Mouse (Mus musculus): Measurements from ENCODE around the gene Lrrc3b. TPM values are rescaled to one million over a fixed set of nuclear protein-coding genes. Genes with fewer than 3 reads are reported as not detected.
A peak's percentile ranks its signal among the peaks of the same experiment; 100 is the strongest.

Gene Lrrc3b
- 0.93 and 1.3 TPM in 2 replicates for polyA plus RNA-seq (2016; fragmentation: Nextera tagmentation; extraction: Ambion mirVana)

DNA sequence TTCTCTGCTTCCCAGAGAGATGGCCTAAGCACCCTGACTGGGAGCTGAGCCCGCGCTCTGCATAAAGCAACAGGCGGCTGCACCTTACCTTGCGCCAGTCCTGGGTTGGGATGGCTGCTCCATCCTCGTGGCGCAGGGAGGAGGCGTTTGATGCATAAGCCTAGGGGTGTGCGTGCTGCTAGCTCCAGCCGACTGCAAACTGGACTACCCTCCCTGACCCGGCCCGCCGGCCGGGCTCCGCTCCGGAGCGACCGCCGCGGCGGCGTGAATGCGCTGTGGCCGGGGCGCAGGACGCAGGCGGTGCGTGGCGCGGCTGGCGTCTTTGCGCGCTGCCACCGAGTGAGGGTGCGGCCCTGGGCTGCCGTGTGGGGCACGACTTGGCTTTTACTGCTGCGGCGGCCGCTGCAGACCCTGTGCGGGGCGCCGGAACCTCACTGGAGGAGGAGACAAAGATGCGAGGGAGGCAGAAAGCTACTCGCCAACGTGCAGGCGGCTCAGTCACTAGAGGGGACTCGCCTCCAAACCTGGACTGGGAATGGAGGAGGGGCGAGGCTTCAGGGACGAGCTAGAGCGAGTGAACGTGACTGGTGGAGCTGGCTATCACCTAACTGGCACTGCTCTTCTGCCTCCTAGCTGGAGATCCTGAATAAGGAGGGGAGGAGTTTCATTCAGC is at the start of gene Lrrc3b:
TSS of gene Lrrc3b (minus strand) at position 503 of the 673 bp plus-strand sequence.
- H3K27me3 ChIP-seq (ENCODE audit: low read depth, poor library complexity, severe bottlenecking): peaks cover 44% of the 10 kb centered on the region
- no peaks in the 10 kb centered on the region for H3K9me3 ChIP-seq (replicated peaks)
- peaks cover 18% of the 10 kb centered on the region for H3K4me1 ChIP-seq
- DNase-seq (ENCODE audit: low spot score): peak; percentile 66
- peak within 1 kb of the TSS; percentile 80 for H3K27ac ChIP-seq (replicated peaks)
- under 1% methylated on average over 41 of the region's 51 CpGs for WGBS
- H3K36me3 ChIP-seq: no peaks in the 10 kb centered on the region
- H3K4me3 ChIP-seq: peak within 1 kb of the TSS; percentile 72

DNA sequence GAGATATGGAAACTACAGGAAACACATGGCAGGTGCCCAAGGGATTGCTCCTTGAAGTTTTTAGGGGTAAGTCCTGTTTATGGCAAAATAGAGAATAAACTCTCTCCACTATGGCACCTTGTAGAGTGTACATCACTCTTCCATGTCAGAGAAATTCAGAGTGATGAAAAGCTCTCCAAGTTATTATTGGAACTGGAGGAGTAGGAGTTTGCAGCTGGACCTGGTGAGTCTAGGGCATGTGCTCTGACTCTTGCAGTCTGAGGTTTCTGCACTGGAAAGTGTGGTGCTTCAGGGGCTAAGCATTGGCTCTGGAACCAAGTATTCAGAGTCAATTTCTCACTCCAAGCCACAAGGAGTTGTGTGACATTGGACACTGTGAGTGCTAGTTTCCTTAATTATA is 38.9 kb upstream of the Lrrc3b start:
- H3K9me3 ChIP-seq (replicated peaks): no peaks in the 10 kb centered on the region
- DNase-seq (ENCODE audit: low spot score): no peak

DNA sequence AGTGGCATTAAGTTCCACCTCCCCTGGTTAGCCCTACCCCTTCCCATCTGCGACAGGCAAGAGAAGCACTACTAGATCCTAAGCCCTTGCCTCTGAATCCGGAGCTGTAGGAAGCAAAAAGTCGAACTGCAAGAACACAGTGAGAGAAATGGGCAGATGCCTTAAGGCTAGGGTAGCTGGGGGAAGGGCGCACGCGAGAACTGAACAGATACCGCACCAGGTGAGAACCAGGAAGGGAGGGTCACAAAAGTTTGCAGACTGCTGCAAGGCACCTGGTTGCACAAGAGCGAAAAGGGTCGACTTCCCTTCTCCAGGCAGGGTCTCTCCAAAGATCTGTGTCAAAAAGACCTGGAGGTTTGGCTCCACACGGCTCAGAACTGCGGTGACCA is 697 bp downstream of the Lrrc3b start:
- 0% methylated on average over 11 of the region's 11 CpGs for WGBS
- Histone ChIP-seq H3K4me3 (peak overlapping the region; percentile 72), H3K36me3 (no peaks in the 10 kb centered on the region), H3K4me1 (peaks cover 18% of the 10 kb centered on the region), H3K9me3 (replicated peaks) (no peaks in the 10 kb centered on the region), H3K27ac (replicated peaks) (peak overlapping the region; percentile 80; the same call in 1 of the 2 replicates), H3K27me3 (ENCODE audit: low read depth, poor library complexity, severe bottlenecking) (peaks cover 44% of the 10 kb centered on the region)
- DNase-seq (ENCODE audit: low spot score): peak; percentile 34

More for the DNA sequence above, 38.9 kb upstream of the Lrrc3b start:
- no peaks in the 10 kb centered on the region for H3K4me1 ChIP-seq
- no peaks in the 10 kb centered on the region for H3K27me3 ChIP-seq (ENCODE audit: low read depth, poor library complexity, severe bottlenecking)
- no peak overlapping the region for H3K4me3 ChIP-seq
- H3K36me3 ChIP-seq: no peaks in the 10 kb centered on the region
- H3K27ac ChIP-seq (replicated peaks): no peak overlapping the region

DNA sequence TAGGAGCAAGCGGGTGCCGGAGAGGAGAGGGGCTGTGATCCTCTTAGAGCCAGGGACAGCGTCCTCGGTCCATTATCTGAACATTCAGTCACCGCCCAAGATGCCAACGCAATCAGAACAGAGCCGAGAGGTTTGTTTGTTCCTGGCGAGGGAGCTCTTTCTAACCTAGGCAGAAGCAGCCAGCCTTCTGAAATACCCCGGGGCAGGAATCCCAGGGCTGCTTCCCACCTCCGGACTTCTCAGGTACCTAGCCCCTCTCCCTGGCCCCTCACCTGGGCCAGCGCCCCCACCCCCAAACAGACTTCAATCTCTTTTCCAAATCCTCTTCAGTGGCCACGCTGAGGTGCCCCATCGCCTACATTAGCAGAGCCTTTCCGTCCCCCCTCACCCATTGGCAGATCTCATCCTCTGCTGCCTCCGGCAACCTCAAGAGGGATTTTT is 1.3 kb downstream of the Lrrc3b start:
- 4% methylated on average over 15 of the region's 15 CpGs for WGBS
- Histone ChIP-seq H3K36me3 (no peaks in the 10 kb centered on the region), H3K27ac (replicated peaks) (no peak overlapping the region), H3K9me3 (replicated peaks) (no peaks in the 10 kb centered on the region), H3K4me1 (peaks cover 18% of the 10 kb centered on the region), H3K4me3 (peak overlapping the region; percentile 72), H3K27me3 (ENCODE audit: low read depth, poor library complexity, severe bottlenecking) (peaks cover 44% of the 10 kb centered on the region)
- peak; percentile 24 for DNase-seq (ENCODE audit: low spot score)

DNA sequence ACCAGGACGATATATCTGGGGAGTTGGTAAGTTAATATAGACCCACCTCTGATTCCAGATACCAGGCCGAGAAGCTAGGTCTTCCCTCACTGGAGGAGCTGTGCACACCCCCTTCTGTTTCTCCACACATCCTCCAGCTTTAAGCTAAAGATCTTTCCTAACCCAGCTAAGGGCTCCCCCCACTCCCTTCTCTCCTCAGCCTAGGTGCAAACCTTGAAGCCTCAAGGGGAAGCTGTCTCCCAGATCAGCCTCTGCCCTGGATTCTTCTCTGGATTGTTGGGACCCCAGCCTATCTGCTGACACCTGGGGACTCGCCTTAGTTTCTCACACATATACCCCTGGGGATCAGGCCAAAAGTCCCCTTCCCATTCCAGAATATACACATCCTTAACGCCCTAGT is 1.7 kb downstream of the Lrrc3b start:
- no peak for DNase-seq (ENCODE audit: low spot score)

DNA sequence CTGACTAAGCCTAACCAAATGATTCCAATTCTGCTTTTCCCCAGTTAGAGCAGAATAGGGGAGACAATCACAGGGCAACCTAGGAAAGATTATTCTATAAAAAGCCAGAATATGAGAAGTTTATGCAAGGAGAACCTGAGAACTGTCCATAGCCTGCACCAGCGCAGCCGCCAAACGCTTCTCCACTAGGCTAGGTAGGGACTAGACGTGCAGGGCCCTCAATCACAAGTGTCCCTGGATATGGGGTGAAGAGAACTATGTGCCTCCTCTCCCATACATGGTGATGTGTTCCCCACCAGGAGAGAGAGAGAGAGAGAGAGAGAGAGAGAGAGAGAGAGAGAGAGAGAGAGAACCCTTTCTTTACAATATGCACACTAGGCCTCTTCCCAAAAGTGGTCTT is 2.2 kb downstream of the Lrrc3b start:
- DNase-seq (ENCODE audit: low spot score): no peak
- Histone ChIP-seq H3K9me3 (replicated peaks) (no peaks in the 10 kb centered on the region), H3K4me3 (no peak overlapping the region), H3K27ac (replicated peaks) (no peak overlapping the region), H3K27me3 (ENCODE audit: low read depth, poor library complexity, severe bottlenecking) (peaks cover 44% of the 10 kb centered on the region), H3K36me3 (no peaks in the 10 kb centered on the region), H3K4me1 (peaks cover 18% of the 10 kb centered on the region)
- 91% methylated on average over 4 of the region's 4 CpGs for WGBS

More for the DNA sequence above, 1.7 kb downstream of the Lrrc3b start:
- peaks cover 44% of the 10 kb centered on the region for H3K27me3 ChIP-seq (ENCODE audit: low read depth, poor library complexity, severe bottlenecking)
- H3K36me3 ChIP-seq: no peaks in the 10 kb centered on the region
- WGBS: 48% methylated on average over 4 of the region's 4 CpGs
- H3K27ac ChIP-seq (replicated peaks): no peak overlapping the region
- H3K9me3 ChIP-seq (replicated peaks): no peaks in the 10 kb centered on the region
- H3K4me1 ChIP-seq: peaks cover 18% of the 10 kb centered on the region
- peak overlapping the region; percentile 72 for H3K4me3 ChIP-seq

DNA sequence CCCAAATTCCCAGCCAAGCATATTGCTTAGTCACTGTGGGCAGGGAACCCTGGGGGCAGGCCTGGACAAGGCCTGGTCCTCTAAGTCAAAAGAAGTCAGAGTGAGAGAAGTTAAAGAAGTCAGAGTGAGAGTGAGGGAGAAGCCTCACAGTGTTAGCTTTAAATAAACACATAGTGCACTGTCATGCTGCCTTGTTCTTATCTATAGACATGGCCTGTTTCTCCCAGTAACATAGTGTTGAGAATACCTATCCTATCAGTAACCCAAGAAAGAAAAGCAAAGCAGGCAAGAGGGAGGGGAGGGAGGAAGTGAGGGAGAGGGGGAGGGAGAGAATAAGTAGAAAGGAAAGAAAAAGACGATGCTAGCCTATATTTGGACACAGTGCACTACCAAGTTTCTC is 6.4 kb downstream of the Lrrc3b start:
- 70% methylated on average over 1 of the region's 1 CpGs for WGBS
- no peak overlapping the region for H3K27ac ChIP-seq (replicated peaks)
- H3K4me1 ChIP-seq: no peaks in the 10 kb centered on the region
- no peak for DNase-seq (ENCODE audit: low spot score)
- no peaks in the 10 kb centered on the region for H3K36me3 ChIP-seq
- H3K27me3 ChIP-seq (ENCODE audit: low read depth, poor library complexity, severe bottlenecking): peaks cover 16% of the 10 kb centered on the region
- H3K4me3 ChIP-seq: no peak overlapping the region
- H3K9me3 ChIP-seq (replicated peaks): no peaks in the 10 kb centered on the region

DNA sequence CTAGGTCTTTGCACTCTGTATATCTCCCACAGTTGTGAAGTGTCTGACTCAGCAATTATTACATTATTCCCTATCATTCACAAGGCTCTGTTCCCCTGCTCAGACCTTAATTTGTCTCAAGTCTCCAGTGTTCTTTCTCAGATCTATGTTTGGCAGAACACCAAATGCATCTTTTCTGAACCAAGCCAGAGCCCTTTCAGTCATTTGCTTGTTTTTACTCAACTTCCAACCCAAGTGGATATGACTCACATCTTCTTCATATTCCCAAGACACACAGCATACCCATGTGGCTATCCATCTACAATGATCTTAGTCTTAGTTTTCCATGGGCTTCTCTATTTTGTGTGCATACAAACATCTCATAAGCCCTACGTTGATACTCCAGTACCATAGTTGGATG is 17.2 kb downstream of the Lrrc3b start:
- H3K36me3 ChIP-seq: no peaks in the 10 kb centered on the region
- no peak overlapping the region for H3K27ac ChIP-seq (replicated peaks)
- no peaks in the 10 kb centered on the region for H3K4me1 ChIP-seq
- H3K27me3 ChIP-seq (ENCODE audit: low read depth, poor library complexity, severe bottlenecking): no peaks in the 10 kb centered on the region
- H3K9me3 ChIP-seq (replicated peaks): no peaks in the 10 kb centered on the region
- H3K4me3 ChIP-seq: no peak overlapping the region
- WGBS: 89% methylated on average over 1 of the region's 1 CpGs
- no peak for DNase-seq (ENCODE audit: low spot score)

DNA sequence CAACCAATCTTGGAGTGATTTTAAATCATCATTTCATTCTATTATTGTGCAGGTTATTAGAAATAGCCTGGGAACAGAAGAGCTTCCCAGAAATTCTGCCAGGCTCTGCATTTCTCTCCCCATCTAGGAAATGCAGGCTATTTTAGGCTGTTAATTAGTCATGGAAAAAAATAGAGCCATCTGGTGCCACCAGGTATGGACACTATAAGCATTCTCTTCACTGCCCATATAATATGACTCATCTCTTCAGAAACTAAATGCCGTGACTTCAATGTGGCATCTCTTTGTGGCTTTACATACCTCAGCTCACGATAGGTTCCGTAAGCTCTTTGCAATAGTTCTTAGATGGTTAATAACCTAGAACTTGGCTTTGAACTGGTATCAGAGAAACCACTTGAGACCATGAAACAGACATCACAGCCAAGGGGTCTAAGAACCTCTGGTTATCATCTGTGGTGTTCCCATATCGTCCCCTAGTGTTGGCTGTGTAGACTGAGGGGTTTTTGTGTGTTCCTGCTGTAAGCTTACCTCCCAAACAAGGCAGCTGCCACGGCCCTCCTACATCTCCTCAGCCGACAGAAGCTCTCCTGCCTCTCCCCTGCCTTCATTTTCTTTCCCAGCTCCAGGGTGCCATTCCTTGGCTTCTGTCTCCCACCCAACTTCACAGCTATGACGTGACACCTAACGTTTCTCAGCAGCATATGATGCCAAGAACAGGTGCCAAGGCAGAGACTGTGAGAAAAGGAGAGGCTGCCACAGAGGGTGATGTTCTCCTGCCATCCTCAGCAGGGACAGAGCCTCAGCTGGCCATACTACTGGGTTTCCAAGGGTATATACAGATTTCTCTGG is 27.9 kb downstream of the Lrrc3b start:
- no peaks in the 10 kb centered on the region for H3K36me3 ChIP-seq
- no peak overlapping the region for H3K27ac ChIP-seq (replicated peaks)
- no peaks in the 10 kb centered on the region for H3K9me3 ChIP-seq (replicated peaks)
- WGBS: 82% methylated on average over 8 of the region's 8 CpGs
- H3K4me3 ChIP-seq: no peak overlapping the region
- no peaks in the 10 kb centered on the region for H3K27me3 ChIP-seq (ENCODE audit: low read depth, poor library complexity, severe bottlenecking)
- H3K4me1 ChIP-seq: peaks cover 3% of the 10 kb centered on the region; the same call in 1 of the 2 replicates
- DNase-seq (ENCODE audit: low spot score): no peak

DNA sequence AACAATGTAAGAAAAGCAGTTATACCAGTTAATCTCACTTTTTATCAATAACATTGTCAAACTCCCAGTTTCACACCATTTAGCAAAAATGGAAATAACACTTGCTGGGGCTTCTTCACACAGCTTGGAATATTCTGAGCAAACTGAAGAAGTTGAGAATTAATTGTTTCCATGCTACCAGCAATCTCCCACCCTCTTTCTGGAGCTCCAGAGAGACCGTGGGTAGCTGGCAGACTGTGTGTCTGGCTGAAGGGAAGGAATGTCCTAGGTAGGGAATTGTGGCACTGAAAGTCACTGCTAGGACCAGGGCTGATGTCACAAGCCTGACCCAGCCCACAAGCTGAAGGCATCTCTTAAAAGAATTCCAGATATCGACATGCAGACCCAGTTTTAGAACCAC is 53.3 kb downstream of the Lrrc3b start:
- WGBS: 89% methylated on average over 2 of the region's 2 CpGs
- DNase-seq (ENCODE audit: low spot score): no peak
- Histone ChIP-seq H3K36me3 (no peaks in the 10 kb centered on the region), H3K27ac (replicated peaks) (no peak overlapping the region), H3K4me3 (no peak overlapping the region), H3K9me3 (replicated peaks) (no peaks in the 10 kb centered on the region), H3K4me1 (no peaks in the 10 kb centered on the region), H3K27me3 (ENCODE audit: low read depth, poor library complexity, severe bottlenecking) (no peaks in the 10 kb centered on the region)

DNA sequence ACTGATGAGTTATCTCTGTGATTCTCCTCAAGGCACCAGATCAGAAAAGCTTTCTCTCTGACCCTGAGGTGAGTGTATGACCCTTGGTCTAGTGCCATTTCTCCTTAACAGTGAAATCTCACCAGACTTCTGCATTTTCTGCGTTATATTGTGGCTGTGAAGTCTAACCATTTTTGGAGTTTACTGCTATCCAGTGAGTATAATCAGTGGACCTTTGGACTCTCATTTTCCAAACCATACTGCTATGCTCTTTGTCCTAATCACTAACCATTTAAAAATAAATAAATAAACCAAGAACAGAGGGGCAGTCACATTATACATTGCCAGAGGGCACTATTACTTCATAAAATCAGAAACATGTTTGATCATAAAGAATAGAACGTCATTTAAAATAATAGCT is 53.8 kb downstream of the Lrrc3b start:
- 93% methylated on average over 2 of the region's 2 CpGs for WGBS
- no peak overlapping the region for H3K27ac ChIP-seq (replicated peaks)
- H3K4me1 ChIP-seq: no peaks in the 10 kb centered on the region
- no peak overlapping the region for H3K4me3 ChIP-seq
- H3K9me3 ChIP-seq (replicated peaks): no peaks in the 10 kb centered on the region
- no peaks in the 10 kb centered on the region for H3K36me3 ChIP-seq
- no peaks in the 10 kb centered on the region for H3K27me3 ChIP-seq (ENCODE audit: low read depth, poor library complexity, severe bottlenecking)
- DNase-seq (ENCODE audit: low spot score): no peak

DNA sequence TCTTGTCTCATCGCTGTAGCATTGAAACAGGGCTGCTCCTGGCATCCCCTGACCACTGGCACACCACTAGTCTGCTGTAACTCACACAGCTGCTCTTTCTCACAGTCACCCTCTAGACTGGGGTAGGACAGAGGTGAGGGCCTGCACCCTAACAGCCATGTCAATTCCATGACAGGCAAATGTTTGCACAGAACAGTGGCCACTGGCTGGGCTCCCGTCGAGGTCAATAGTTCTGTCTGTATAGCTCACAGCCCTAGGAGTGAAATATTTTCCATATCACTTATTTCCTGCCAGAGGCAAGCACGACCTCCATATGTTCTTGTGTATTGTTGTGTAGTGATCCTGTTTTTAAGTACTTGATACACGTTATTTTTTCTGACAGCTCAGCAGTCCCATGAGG is 54.3 kb downstream of the Lrrc3b start:
- no peak for DNase-seq (ENCODE audit: low spot score)
- no peak overlapping the region for H3K4me3 ChIP-seq
- no peaks in the 10 kb centered on the region for H3K27me3 ChIP-seq (ENCODE audit: low read depth, poor library complexity, severe bottlenecking)
- no peaks in the 10 kb centered on the region for H3K4me1 ChIP-seq
- WGBS: 87% methylated on average over 5 of the region's 5 CpGs
- H3K36me3 ChIP-seq: no peaks in the 10 kb centered on the region
- no peaks in the 10 kb centered on the region for H3K9me3 ChIP-seq (replicated peaks)
- H3K27ac ChIP-seq (replicated peaks): no peak overlapping the region

DNA sequence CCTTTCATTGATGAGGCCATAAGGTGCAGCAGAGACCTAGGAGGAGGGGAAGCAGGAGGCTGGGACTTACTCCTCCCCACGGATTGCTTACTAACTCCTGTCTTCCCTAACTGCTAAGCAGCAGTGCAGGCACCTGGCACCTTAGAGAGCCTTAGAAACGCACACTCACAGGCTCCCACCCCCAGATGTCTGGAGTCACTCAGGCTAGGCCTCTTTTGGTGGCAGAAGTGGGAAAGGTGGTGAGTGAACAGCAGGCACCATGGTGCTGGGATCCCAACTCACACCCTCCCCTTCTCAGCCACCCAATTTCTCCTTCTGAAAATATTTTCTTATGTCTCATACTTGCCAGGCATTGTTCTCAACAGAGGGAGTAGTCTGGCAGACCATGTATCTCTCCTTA is 55.7 kb downstream of the Lrrc3b start:
- no peaks in the 10 kb centered on the region for H3K27me3 ChIP-seq (ENCODE audit: low read depth, poor library complexity, severe bottlenecking)
- H3K4me3 ChIP-seq: no peak overlapping the region
- 65% methylated on average over 2 of the region's 2 CpGs for WGBS
- no peak overlapping the region for H3K27ac ChIP-seq (replicated peaks)
- DNase-seq (ENCODE audit: low spot score): no peak
- no peaks in the 10 kb centered on the region for H3K36me3 ChIP-seq
- no peaks in the 10 kb centered on the region for H3K4me1 ChIP-seq
- H3K9me3 ChIP-seq (replicated peaks): no peaks in the 10 kb centered on the region
